Mouse (Mus musculus): Measurements from ENCODE around the gene Reg3a.

DNA sequence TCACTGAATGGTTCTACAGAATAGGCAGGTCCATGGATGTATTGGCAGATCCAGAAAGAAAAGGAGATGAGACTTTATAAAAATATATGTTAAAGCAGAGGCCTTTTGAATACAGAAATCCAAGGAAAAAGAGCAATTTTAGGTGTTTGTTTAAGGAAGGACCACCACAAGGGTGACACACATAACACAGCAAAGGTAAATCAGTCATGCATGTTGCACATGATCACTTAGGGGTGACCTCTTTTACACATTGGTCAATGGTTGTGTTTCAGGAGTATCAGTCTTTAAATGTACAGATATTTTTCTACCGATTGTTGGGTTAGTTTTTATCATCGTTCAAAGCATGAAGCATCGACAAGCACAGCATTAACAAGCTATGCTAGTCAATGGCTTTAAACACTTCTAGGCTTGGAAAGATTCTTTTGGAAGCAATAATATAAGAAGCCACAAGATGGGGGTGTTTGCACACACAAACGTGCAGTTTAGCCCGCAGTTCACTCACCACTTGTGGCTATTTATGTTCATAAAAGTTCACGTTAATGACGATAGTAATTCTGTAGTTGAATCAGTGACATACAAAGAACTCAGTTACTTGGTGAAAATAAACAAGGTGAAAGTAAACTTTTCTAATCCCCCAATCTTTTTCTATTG, 48.5 kb upstream of the Reg3a start:
- TF ChIP-seq CTCF (IDR thresholded peaks at IDR 0.05; ENCODE audit: extremely low read depth, insufficient read depth, insufficient read length, insufficient replicate concordance), result no peak
- no peak for TF ChIP-seq POLR2A (IDR thresholded peaks at IDR 0.05; ENCODE audit: low read depth, low read length)

Data from spleen, adult 2 months (tissue).